Mouse (Mus musculus): ENCODE results near the gene Smo.
"Not testable (repeated sequence)": the region's sequence is repeated elsewhere in the genome, so short reads cannot be mapped to it uniquely, and the experiment has no call there.

Smo gene

GRCm38 (mm10) chr6:29726576-29727200 lies 8.6 kb upstream of the Smo start:
- intact Hi-C loops (cut with DNase I) = no loop called here

DNA sequence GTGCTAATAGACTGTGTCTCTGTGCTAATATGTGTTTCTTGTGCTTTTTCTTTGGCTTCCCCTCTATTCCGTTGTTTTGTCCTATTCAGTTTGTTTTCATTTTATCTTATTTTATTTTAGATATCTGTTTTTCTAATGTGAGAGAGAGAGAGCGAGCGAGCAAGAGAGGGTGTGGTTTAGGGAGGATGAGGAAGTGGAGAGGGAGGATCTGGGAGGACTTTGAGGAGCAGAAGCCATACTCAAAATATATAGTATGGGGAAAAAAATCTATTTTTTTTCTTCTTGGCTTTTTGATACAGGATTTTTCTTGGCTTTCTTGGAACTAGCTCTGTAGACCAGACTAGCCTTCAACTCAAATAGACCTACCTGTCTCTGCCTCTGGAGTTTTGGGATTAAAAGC lies 7.3 kb upstream of the Smo start:
- intact Hi-C loops (cut with DNase I) = no loop called here

GRCm38 (mm10) chr6:29729491-29729890 lies 5.8 kb upstream of the Smo start:
- intact Hi-C loops (cut with DNase I) = no loop called here

GRCm38 (mm10) chr6:29735689-29736451 lies 567 bp downstream of the Smo start:
- intact Hi-C loops (cut with DNase I) = no loop called here

DNA sequence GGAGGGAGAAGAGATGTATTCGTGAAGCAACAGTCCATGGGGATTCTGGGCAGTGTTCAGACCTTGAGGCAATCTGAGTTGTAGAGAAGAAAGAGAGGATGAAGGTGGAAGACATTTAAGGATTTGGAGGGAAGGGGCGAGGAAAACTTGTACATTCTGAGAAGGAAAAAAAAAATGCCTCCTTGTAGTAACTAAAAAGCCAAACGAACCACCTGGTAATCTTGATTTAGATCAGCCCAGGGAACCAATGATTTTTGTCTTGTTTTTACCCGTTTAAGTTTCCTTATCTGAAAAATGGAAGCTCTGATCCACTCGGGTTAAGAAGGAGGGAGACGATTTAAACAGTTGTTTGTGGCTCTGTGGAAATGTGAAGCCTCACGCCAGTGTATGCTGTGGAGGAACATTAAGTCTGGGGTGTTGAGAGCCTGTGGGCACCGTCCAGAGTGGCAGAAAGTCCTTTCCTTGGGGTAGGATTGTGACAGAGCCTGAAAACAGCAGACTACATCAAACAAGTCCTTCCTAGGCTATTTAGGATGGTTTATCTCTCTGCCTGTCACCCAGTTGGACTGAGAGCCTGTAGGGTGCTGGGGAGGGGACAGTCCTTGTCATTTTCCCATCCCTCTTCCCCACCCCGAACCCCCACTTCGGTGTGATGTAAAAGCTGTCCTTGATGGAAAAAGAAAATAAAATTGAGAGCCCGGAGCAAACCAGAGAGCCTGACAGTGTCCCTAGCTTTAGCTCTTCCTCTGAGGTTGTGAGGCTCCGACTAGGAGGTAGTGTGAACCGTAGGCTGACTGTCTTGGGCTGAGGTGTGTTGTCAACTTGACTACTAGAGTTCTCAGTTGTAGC lies 1.5 kb downstream of the Smo start:
- intact Hi-C loops (cut with DNase I) = no loop called here

GRCm38 (mm10) chr6:29751466-29752152 lies 16.3 kb downstream of the Smo start:
- intact Hi-C loops (cut with DNase I) = no loop called here

- intact Hi-C loops (cut with DNase I) = no loop called here
Observed at GRCm38 (mm10) chr6:29753336-29753735, 18.0 kb downstream of the Smo start.

DNA sequence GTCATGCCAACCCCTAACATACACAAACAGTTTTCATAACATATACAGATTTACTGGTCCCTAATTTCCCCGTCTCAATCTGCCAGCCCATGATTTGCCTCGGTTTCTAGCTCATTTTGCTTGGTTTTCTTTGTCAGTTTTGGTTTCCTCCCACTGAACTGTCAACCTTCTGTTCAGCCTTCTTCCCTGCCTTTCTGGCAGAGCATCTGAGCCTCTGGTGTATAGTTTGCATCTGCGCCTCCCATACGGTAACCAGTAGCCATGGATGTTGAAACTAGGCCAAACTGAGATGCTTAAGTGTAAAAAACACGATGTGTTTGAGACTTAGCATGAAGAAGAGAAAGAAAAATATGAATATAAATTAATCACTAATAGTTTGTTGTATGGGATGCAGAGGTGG lies 20.7 kb downstream of the Smo start:
- intact Hi-C loops (cut with DNase I) = loop anchor here (5.0 kb wide), 1 partner anchor 186 kb away; no protein-coding TSS in a partner anchor

DNA sequence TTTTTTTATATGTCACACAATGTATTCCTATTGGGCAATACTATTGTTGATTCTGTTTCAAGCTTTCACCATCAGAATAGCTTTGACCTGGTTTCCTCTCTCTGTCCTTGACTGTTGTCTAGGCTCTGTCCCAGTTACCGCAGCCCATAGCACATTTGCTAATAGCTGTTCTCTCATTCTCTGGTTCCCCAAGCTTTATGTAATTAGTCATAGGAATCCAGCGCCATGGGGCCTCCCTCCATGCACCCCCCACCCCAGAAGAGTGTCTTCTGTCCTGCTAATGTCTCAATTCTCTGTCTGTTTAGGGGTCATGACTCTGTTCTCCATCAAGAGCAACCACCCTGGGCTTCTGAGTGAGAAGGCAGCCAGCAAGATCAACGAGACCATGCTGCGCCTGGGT lies 21.2 kb downstream of the Smo start:
- intact Hi-C loops (cut with DNase I) = loop anchor here (5.0 kb wide), 1 partner anchor 186 kb away; no protein-coding TSS in a partner anchor

DNA sequence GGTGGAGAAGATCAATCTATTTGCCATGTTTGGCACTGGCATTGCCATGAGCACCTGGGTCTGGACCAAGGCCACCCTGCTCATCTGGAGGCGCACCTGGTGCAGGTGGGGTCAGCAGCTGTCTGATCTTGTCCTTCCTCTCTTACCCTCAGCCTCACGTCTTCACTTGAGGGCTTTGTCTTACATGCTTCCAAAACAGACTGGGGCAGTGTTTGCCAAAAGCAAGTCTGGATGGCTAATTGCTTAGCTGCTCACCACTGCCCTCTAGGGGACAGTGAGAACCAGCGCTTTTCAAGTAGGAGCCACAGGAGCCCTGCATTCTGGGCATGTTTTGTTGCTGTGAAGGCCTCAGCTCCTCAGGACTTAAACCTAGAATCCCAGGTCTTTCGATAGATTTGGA lies 23.1 kb downstream of the Smo start:
- intact Hi-C loops (cut with DNase I) = loop anchor here (2.0 to 5.0 kb wide), 2 partner anchors 48 to 184 kb away; no protein-coding TSS in a partner anchor

- intact Hi-C loops (cut with DNase I) = loop anchor here (2.0 to 5.0 kb wide), 2 partner anchors 48 to 183 kb away; no protein-coding TSS in a partner anchor
Observed at GRCm38 (mm10) chr6:29759012-29759679, 23.8 kb downstream of the Smo start.

- intact Hi-C loops (cut with DNase I) = not testable (repeated sequence)
Observed at GRCm38 (mm10) chr6:29760397-29760796, 25.1 kb downstream of the Smo start.

DNA sequence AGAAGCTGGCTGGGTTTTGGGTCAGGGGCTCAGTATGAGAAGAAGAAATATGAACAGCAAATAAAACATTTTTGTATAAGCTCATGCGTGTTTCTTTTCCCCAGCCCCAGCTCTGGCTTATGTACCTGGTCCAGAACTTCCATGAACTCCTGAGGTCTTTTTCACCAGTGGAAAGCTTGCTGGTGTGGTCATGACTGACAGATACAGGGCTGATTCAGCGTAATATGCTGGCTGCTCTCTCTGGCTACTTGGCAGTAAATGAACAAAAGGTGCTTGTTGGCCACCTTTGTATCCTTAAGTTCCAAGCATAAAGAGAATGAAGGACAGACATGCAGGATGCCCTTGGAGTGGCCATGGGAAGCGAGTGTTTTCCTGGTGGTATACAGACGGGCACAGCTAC lies 26.0 kb downstream of the Smo start:
- intact Hi-C loops (cut with DNase I) = no loop called here

DNA sequence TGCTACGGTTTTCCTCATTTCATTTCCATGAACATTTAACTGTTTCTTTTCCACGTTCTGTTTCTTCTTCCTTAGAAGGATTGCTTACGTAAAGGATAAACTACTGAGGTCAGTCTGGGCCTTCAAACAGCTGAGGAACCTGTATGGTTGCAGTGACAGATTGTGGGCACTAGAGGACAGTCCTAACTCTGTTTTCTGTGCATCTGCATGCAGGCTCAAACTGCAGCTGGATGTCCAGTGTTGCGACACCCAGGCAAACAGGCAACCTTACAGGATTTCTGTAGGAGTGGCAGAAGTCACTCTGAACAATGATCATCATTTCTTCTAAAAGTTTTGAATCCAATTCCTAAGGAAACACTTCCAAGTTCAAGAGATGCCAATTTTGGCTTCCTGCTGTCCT lies 27.2 kb downstream of the Smo start:
- intact Hi-C loops (cut with DNase I) = loop anchor here (2.0 kb wide), 1 partner anchor 56 kb away; no protein-coding TSS in a partner anchor

GRCm38 (mm10) chr6:29766874-29767273 lies 31.6 kb downstream of the Smo start:
- intact Hi-C loops (cut with DNase I) = no loop called here

DNA sequence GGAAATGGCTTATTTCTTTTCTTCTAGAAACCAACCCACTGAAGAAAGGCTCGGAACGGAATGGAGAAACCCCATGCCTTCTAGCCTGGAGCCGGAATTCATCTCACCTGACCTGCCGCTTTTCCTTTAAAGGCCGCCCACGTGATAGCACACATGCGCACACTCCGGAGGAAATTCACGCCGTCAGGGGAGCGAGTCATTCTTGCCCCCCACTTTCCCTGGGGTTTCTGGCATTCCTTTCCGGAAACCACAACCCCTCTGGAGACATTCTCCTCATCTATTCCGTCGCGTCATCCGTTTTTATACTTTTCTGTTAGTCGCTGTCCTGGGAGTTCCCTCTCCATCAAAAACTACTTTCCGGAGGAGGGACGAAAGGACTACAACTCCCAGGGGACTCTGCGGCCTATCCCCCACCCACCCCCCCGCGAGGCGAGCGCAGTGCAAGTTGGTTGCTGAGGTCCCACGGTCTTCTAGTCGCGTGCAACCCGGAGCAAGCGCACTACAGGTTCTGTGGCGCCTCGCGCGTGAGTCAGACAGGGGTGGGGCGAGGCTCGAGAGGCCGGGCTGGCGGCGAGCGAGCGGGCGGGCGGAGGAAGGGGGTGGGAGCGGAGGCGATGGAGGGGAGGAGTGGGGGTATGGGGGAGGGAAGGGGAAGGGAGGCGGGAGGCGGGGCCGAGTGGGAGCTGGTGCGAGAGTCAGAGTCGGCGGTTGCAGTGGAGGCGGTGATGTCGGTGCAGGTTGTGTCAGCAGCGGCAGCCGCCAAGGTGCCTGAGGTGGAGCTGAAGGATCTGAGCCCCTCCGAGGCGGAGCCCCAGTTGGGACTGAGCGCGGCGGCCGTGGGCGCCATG lies 32.7 kb downstream of the Smo start, which contains the start of gene Ahcyl2:
Gene Ahcyl2, plus strand, starts transcription at position 199 of the 848 bp plus-strand sequence.
- intact Hi-C loops (cut with DNase I) = no loop called here

- intact Hi-C loops (cut with DNase I) = no loop called here
Observed at GRCm38 (mm10) chr6:29768791-29769441, 33.6 kb downstream of the Smo start.

- intact Hi-C loops (cut with DNase I) = no loop called here
Observed at GRCm38 (mm10) chr6:29770672-29771321, 35.5 kb downstream of the Smo start.

Data from adrenal gland (tissue).